Mouse (Mus musculus): Measurements from ENCODE around the gene Scn3a.
A peak's percentile ranks its signal among the peaks of the same experiment; 100 is the strongest.

Gene Scn3a

GRCm38 (mm10) chr2:65566793-65567787 lies at the start of gene Scn3a:
Gene Scn3a, minus strand, starts transcription at chr2:65567627.
- DNase-seq: peak; percentile 42 to 43

- no peak for DNase-seq
Measured at GRCm38 (mm10) chr2:65611887-65612286, 44.5 kb upstream of the Scn3a start.

GRCm38 (mm10) chr2:65607813-65608212 lies 40.4 kb upstream of the Scn3a start:
- no peak for DNase-seq

GRCm38 (mm10) chr2:65587679-65588078 lies 20.3 kb upstream of the Scn3a start:
- DNase-seq: no peak

GRCm38 (mm10) chr2:65567925-65568324 lies 498 bp upstream of the Scn3a start:
- DNase-seq: no peak

- DNase-seq: no peak
Measured at GRCm38 (mm10) chr2:65563898-65564297, 3.5 kb downstream of the Scn3a start.

GRCm38 (mm10) chr2:65557719-65558118 lies 9.7 kb downstream of the Scn3a start:
- DNase-seq: no peak

- no peak for DNase-seq
Measured at GRCm38 (mm10) chr2:65554662-65555061, 12.8 kb downstream of the Scn3a start.

- DNase-seq: no peak
Measured at GRCm38 (mm10) chr2:65553473-65553872, 14.0 kb downstream of the Scn3a start.

- no peak for DNase-seq
Measured at GRCm38 (mm10) chr2:65552727-65553126, 14.7 kb downstream of the Scn3a start.

GRCm38 (mm10) chr2:65552222-65552621 lies 15.2 kb downstream of the Scn3a start:
- no peak for DNase-seq

- no peak for DNase-seq
Measured at GRCm38 (mm10) chr2:65551736-65552135, 15.7 kb downstream of the Scn3a start.

- no peak for DNase-seq
Measured at GRCm38 (mm10) chr2:65550564-65550963, 16.9 kb downstream of the Scn3a start.

- DNase-seq: no peak
Measured at GRCm38 (mm10) chr2:65548665-65549064, 18.8 kb downstream of the Scn3a start.

- no peak for DNase-seq
Measured at GRCm38 (mm10) chr2:65547341-65547740, 20.1 kb downstream of the Scn3a start.

GRCm38 (mm10) chr2:65542906-65543592 lies 24.4 kb downstream of the Scn3a start:
- DNase-seq: no peak

GRCm38 (mm10) chr2:65541781-65542180 lies 25.6 kb downstream of the Scn3a start:
- no peak for DNase-seq

GRCm38 (mm10) chr2:65538436-65538835 lies 29.0 kb downstream of the Scn3a start:
- DNase-seq: no peak

- DNase-seq: no peak
Measured at GRCm38 (mm10) chr2:65532127-65532854, 35.1 kb downstream of the Scn3a start.

- DNase-seq: no peak
Measured at GRCm38 (mm10) chr2:65529148-65529547, 38.3 kb downstream of the Scn3a start.

- DNase-seq: no peak
Measured at GRCm38 (mm10) chr2:65516703-65517102, 50.7 kb downstream of the Scn3a start.

- DNase-seq: no peak
Measured at GRCm38 (mm10) chr2:65508217-65508616, 59.2 kb downstream of the Scn3a start.

GRCm38 (mm10) chr2:65490450-65490849 lies 77.0 kb downstream of the Scn3a start:
- no peak for DNase-seq

Data from kidney, postnatal 25 days (tissue).